Mouse (Mus musculus): Measurements from ENCODE around the gene Vwa8. TPM values are rescaled to one million over a fixed set of nuclear protein-coding genes. Genes with fewer than 3 reads are reported as not detected.
"Not testable (repeated sequence)": the region's sequence is repeated elsewhere in the genome, so short reads cannot be mapped to it uniquely, and the experiment has no call there.

Gene Vwa8
- polyA plus RNA-seq, 1 experiment from 2014 or later, result 8.0 TPM

GRCm38 (mm10) chr14:78984296-78984695 lies 135.4 kb downstream of the Vwa8 start:
- no peak for ATAC-seq (ENCODE audit: low FRiP score, low TSS enrichment)
- peak; percentile 47 for DNase-seq
- Histone ChIP-seq H3K36me3 (ENCODE audit: control insufficient read depth, insufficient read depth, low read length) (no peaks in the 10 kb centered on the region), H3K27me3 (ENCODE audit: control insufficient read depth, insufficient read depth, low read length) (no peaks in the 10 kb centered on the region), H3K4me2 (ENCODE audit: low read length) (no peak overlapping the region), H3K27ac (replicated peaks; ENCODE audit: low read depth, low read length) (no peak overlapping the region), H3K9ac (replicated peaks; ENCODE audit: low read length) (no peak overlapping the region), H3K4me1 (ENCODE audit: control insufficient read depth, insufficient read depth, low read length) (no peaks in the 10 kb centered on the region), H3K9me3 (ENCODE audit: control insufficient read depth, low read length) (no peaks in the 10 kb centered on the region), H3K4me3 (replicated peaks; ENCODE audit: low read depth, low read length) (no peak overlapping the region)
- WGBS, result 65% methylated on average over 2 of the region's 2 CpGs

DNA sequence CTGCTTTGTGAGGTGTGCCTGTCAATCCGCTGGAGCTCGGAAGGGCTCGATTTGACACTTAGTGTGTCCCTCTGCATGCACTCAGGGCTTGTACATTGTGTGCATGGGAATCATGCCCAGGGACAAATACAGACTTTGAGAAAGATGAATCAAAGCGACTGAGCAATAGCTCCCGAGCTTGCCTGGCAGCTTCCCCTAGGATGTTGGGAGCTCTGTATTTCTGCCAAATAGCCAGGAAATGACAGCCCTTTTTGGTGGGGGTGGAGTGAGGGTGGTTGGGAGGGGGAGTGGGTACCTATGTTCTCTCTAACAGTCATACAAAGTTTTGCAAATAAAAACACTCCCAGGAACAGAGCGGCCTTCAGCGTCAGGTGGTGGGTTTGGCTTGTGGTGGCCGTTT lies 138.7 kb downstream of the Vwa8 start:
- Histone ChIP-seq H3K27ac (replicated peaks; ENCODE audit: low read depth, low read length) (no peak overlapping the region), H3K9ac (replicated peaks; ENCODE audit: low read length) (no peak overlapping the region), H3K27me3 (ENCODE audit: control insufficient read depth, insufficient read depth, low read length) (no peaks in the 10 kb centered on the region), H3K4me2 (ENCODE audit: low read length) (no peak overlapping the region), H3K4me1 (ENCODE audit: control insufficient read depth, insufficient read depth, low read length) (no peaks in the 10 kb centered on the region), H3K36me3 (ENCODE audit: control insufficient read depth, insufficient read depth, low read length) (no peaks in the 10 kb centered on the region), H3K4me3 (replicated peaks; ENCODE audit: low read depth, low read length) (no peak overlapping the region), H3K9me3 (ENCODE audit: control insufficient read depth, low read length) (no peaks in the 10 kb centered on the region)
- DNase-seq (no peak), ATAC-seq (ENCODE audit: low FRiP score, low TSS enrichment) (no peak)
- 86% methylated on average over 8 of the region's 8 CpGs for WGBS

- no peaks in the 10 kb centered on the region for H3K27me3 ChIP-seq (ENCODE audit: control insufficient read depth, insufficient read depth, low read length)
- DNase-seq, result no peak
- H3K9ac ChIP-seq (replicated peaks; ENCODE audit: low read length), result no peak overlapping the region
- H3K27ac ChIP-seq (replicated peaks; ENCODE audit: low read depth, low read length), result no peak overlapping the region
- no peak overlapping the region for H3K4me2 ChIP-seq (ENCODE audit: low read length)
- no peaks in the 10 kb centered on the region for H3K9me3 ChIP-seq (ENCODE audit: control insufficient read depth, low read length)
- no peaks in the 10 kb centered on the region for H3K36me3 ChIP-seq (ENCODE audit: control insufficient read depth, insufficient read depth, low read length)
- no peak for ATAC-seq (ENCODE audit: low FRiP score, low TSS enrichment)
- WGBS, result 86% methylated on average over 4 of the region's 4 CpGs
- no peaks in the 10 kb centered on the region for H3K4me1 ChIP-seq (ENCODE audit: control insufficient read depth, insufficient read depth, low read length)
- no peak overlapping the region for H3K4me3 ChIP-seq (replicated peaks; ENCODE audit: low read depth, low read length)
Observed at GRCm38 (mm10) chr14:78992456-78992855, 143.6 kb downstream of the Vwa8 start.

GRCm38 (mm10) chr14:78993515-78993914 lies 144.7 kb downstream of the Vwa8 start:
- Histone ChIP-seq H3K4me2 (ENCODE audit: low read length) (no peak overlapping the region), H3K9me3 (ENCODE audit: control insufficient read depth, low read length) (no peaks in the 10 kb centered on the region), H3K4me3 (replicated peaks; ENCODE audit: low read depth, low read length) (no peak overlapping the region), H3K4me1 (ENCODE audit: control insufficient read depth, insufficient read depth, low read length) (no peaks in the 10 kb centered on the region), H3K27ac (replicated peaks; ENCODE audit: low read depth, low read length) (no peak overlapping the region), H3K36me3 (ENCODE audit: control insufficient read depth, insufficient read depth, low read length) (no peaks in the 10 kb centered on the region), H3K27me3 (ENCODE audit: control insufficient read depth, insufficient read depth, low read length) (no peaks in the 10 kb centered on the region), H3K9ac (replicated peaks; ENCODE audit: low read length) (no peak overlapping the region)
- WGBS, result 87% methylated on average over 4 of the region's 4 CpGs
- DNase-seq, result no peak
- ATAC-seq (ENCODE audit: low FRiP score, low TSS enrichment), result no peak

GRCm38 (mm10) chr14:78996359-78996758 lies 147.5 kb downstream of the Vwa8 start:
- H3K4me3 ChIP-seq (replicated peaks; ENCODE audit: low read depth, low read length), result no peak overlapping the region
- WGBS, result 95% methylated on average over 2 of the region's 2 CpGs
- no peak overlapping the region for H3K27ac ChIP-seq (replicated peaks; ENCODE audit: low read depth, low read length)
- no peak overlapping the region for H3K4me2 ChIP-seq (ENCODE audit: low read length)
- DNase-seq (no peak), ATAC-seq (ENCODE audit: low FRiP score, low TSS enrichment) (no peak)
- H3K9ac ChIP-seq (replicated peaks; ENCODE audit: low read length), result no peak overlapping the region
- H3K4me1 ChIP-seq (ENCODE audit: control insufficient read depth, insufficient read depth, low read length), result no peaks in the 10 kb centered on the region
- no peaks in the 10 kb centered on the region for H3K36me3 ChIP-seq (ENCODE audit: control insufficient read depth, insufficient read depth, low read length)
- H3K27me3 ChIP-seq (ENCODE audit: control insufficient read depth, insufficient read depth, low read length), result no peaks in the 10 kb centered on the region
- no peaks in the 10 kb centered on the region for H3K9me3 ChIP-seq (ENCODE audit: control insufficient read depth, low read length)

- H3K4me1 ChIP-seq (ENCODE audit: control insufficient read depth, insufficient read depth, low read length), result no peaks in the 10 kb centered on the region
- no peak overlapping the region for H3K27ac ChIP-seq (replicated peaks; ENCODE audit: low read depth, low read length)
- DNase-seq (peak; percentile 22), ATAC-seq (ENCODE audit: low FRiP score, low TSS enrichment) (no peak)
- no peaks in the 10 kb centered on the region for H3K27me3 ChIP-seq (ENCODE audit: control insufficient read depth, insufficient read depth, low read length)
- no peak overlapping the region for H3K4me3 ChIP-seq (replicated peaks; ENCODE audit: low read depth, low read length)
- H3K9me3 ChIP-seq (ENCODE audit: control insufficient read depth, low read length), result no peaks in the 10 kb centered on the region
- no peaks in the 10 kb centered on the region for H3K36me3 ChIP-seq (ENCODE audit: control insufficient read depth, insufficient read depth, low read length)
- 62% methylated on average over 1 of the region's 1 CpGs for WGBS
- H3K4me2 ChIP-seq (ENCODE audit: low read length), result no peak overlapping the region
- H3K9ac ChIP-seq (replicated peaks; ENCODE audit: low read length), result no peak overlapping the region
Observed at GRCm38 (mm10) chr14:79003576-79003975, 154.7 kb downstream of the Vwa8 start.

DNA sequence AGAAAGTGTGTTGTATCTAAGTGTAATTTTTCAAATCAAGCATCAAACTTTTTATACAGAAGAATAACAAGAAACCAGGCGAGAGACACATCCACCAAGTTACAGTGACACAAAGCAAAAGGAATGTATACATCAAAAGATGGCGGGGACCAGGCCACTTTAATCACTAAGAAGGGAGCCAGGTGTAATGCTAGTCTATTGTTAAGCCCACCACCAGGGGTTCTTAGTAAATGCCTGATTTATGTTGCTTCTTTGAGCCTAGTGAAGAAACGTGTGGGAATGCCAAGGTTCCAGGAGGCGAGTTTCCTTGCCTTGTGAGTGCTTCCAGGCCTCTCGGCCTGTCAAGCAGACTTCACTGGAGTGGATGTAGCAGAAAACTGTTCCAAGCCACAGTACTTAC lies 168.9 kb downstream of the Vwa8 start:
- H3K36me3 ChIP-seq (ENCODE audit: control insufficient read depth, insufficient read depth, low read length); H3K4me3 ChIP-seq (replicated peaks; ENCODE audit: low read depth, low read length); H3K4me2 ChIP-seq (ENCODE audit: low read length); H3K27ac ChIP-seq (replicated peaks; ENCODE audit: low read depth, low read length); H3K27me3 ChIP-seq (ENCODE audit: control insufficient read depth, insufficient read depth, low read length); H3K4me1 ChIP-seq (ENCODE audit: control insufficient read depth, insufficient read depth, low read length); DNase-seq; H3K9me3 ChIP-seq (ENCODE audit: control insufficient read depth, low read length); ATAC-seq (ENCODE audit: low FRiP score, low TSS enrichment); H3K9ac ChIP-seq (replicated peaks; ENCODE audit: low read length): not testable (repeated sequence)
- WGBS, result 87% methylated on average over 5 of the region's 5 CpGs

DNA sequence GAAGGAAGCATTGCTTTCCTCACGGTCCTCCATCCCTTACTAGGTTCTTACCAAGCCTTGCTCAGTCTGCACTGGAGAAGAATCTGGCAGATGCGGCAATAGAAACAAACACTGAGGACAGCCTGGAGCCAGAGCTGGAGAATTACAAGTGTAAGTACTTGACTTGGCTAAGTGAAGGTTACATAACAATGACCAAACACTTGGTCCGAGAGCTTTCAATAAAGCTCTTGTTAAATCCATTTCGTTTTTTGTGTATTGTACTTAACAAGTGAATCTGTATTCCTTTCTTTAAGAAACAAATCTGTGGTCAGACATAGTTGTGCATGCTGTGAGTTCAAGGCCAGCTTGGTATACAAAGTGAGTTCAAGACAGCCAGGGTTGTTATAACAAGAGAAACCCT lies 169.7 kb downstream of the Vwa8 start:
- ATAC-seq (ENCODE audit: low FRiP score, low TSS enrichment) (no peak), DNase-seq (no peak)
- 85% methylated on average over 4 of the region's 4 CpGs for WGBS
- Histone ChIP-seq H3K36me3 (ENCODE audit: control insufficient read depth, insufficient read depth, low read length) (no peaks in the 10 kb centered on the region), H3K4me2 (ENCODE audit: low read length) (no peak overlapping the region), H3K27ac (replicated peaks; ENCODE audit: low read depth, low read length) (no peak overlapping the region), H3K4me1 (ENCODE audit: control insufficient read depth, insufficient read depth, low read length) (no peaks in the 10 kb centered on the region; the same call in 1 of the 2 replicates), H3K4me3 (replicated peaks; ENCODE audit: low read depth, low read length) (no peak overlapping the region), H3K27me3 (ENCODE audit: control insufficient read depth, insufficient read depth, low read length) (no peaks in the 10 kb centered on the region), H3K9ac (replicated peaks; ENCODE audit: low read length) (no peak overlapping the region), H3K9me3 (ENCODE audit: control insufficient read depth, low read length) (no peaks in the 10 kb centered on the region)

DNA sequence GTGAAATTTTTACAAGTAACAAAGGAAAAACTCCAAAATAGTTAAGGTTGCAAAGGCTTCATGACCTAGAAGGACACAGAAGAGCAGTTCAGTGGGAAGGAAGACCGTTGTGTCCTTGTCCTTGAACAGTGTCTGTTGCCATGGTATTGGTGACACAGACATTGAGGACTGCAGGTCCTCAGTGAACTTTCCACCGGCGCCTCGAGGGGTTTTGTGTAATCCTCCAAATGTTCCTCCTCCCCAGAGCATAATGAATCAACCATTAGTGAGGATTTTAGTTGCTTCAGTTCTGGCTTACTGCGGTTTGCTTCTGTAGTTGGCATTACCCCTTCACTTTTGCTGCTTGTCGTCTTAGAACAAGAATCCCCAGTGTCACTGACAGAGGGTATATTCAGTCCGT lies 172.9 kb downstream of the Vwa8 start:
- no peak overlapping the region for H3K4me3 ChIP-seq (replicated peaks; ENCODE audit: low read depth, low read length)
- H3K27ac ChIP-seq (replicated peaks; ENCODE audit: low read depth, low read length), result no peak overlapping the region
- no peaks in the 10 kb centered on the region for H3K36me3 ChIP-seq (ENCODE audit: control insufficient read depth, insufficient read depth, low read length)
- H3K27me3 ChIP-seq (ENCODE audit: control insufficient read depth, insufficient read depth, low read length), result no peaks in the 10 kb centered on the region
- H3K4me1 ChIP-seq (ENCODE audit: control insufficient read depth, insufficient read depth, low read length), result no peaks in the 10 kb centered on the region; the same call in 1 of the 2 replicates
- H3K9me3 ChIP-seq (ENCODE audit: control insufficient read depth, low read length), result no peaks in the 10 kb centered on the region
- H3K9ac ChIP-seq (replicated peaks; ENCODE audit: low read length), result no peak overlapping the region
- ATAC-seq (ENCODE audit: low FRiP score, low TSS enrichment) (no peak), DNase-seq (peak; percentile 43)
- H3K4me2 ChIP-seq (ENCODE audit: low read length), result no peak overlapping the region
- WGBS, result 15% methylated on average over 7 of the region's 7 CpGs

Measured in midbrain, embryonic 14.5 days (tissue).